Comparison of ENCODE assay signal across 8 mouse cellular contexts in genomic region chr6:41604401-41605050, GRCm38 (mm10). TPM values are rescaled to one million over a fixed set of nuclear protein-coding genes. Genes with fewer than 3 reads are reported as not detected.
A peak's percentile ranks its signal among the peaks of the same experiment; 100 is the strongest.
DNase-seq lines count a peak whose midpoint lies in the region; ATAC-seq and TF ChIP-seq lines count a peak whose summit lies in the region.

No protein-coding gene starts in this region.

- no peaks in the 10 kb centered on the region; the same call in 1 of the 2 replicates for H3K27me3 ChIP-seq in spleen, adult 2 months (ENCODE audit: control insufficient read depth, insufficient read depth, low read length)
- peaks cover 14% of the 10 kb centered on the region for H3K27me3 ChIP-seq in heart, embryonic 14.5 days (ENCODE audit: control insufficient read depth, insufficient read depth, low read length)

- TF ChIP-seq POLR2A in spleen, adult 2 months (IDR thresholded peaks at IDR 0.05; ENCODE audit: low read depth, low read length), result no peak

- H3K36me3 ChIP-seq in spleen, adult 2 months (ENCODE audit: control insufficient read depth, insufficient read depth, low read length), result no peaks in the 10 kb centered on the region
- no peaks in the 10 kb centered on the region for H3K36me3 ChIP-seq in heart, embryonic 14.5 days (ENCODE audit: control insufficient read depth, insufficient read depth, low read length)

- H3K4me3 ChIP-seq in spleen, adult 2 months (ENCODE audit: extremely low read depth, insufficient read depth, insufficient read length), result peak overlapping the region; percentile 61
- H3K4me3 ChIP-seq in heart, embryonic 14.5 days (ENCODE audit: control insufficient read depth in 1 of 2, insufficient read depth in 1 of 2, low read depth in 1 of 2, low read length in 2 of 2), result peak overlapping the region; percentile 77 to 95

- no peaks in the 10 kb centered on the region for H3K9me3 ChIP-seq in heart, embryonic 14.5 days (ENCODE audit: control insufficient read depth, low read length)

- peak; percentile 19 to 30 for DNase-seq in spleen, adult 2 months (ENCODE audit: low read depth in 1 of 2, low spot score in 2 of 2)
- no peak for DNase-seq in spleen, postnatal 14 days (ENCODE audit: low spot score in 2 of 2)
- peak; percentile 44 for DNase-seq in c-Kit-positive CD71-negative TER-119-negative erythroid progenitor cells, embryonic 14.5 days (ENCODE audit: low read depth)
- DNase-seq in kidney, postnatal 36 days, result peak; percentile 13 to 56
- DNase-seq in lung, postnatal 14 days, result peak; percentile 46
- DNase-seq in retina, postnatal 1 day, result peak; percentile 83
- no peak for DNase-seq in gastrocnemius, adult 8-10 months (ENCODE audit: low spot score in 2 of 2)

- WGBS in spleen, adult 2 months, result under 1% methylated on average over 23 of the region's 23 CpGs
- 2% methylated on average over 23 of the region's 23 CpGs for WGBS in heart, embryonic 14.5 days

- peak overlapping the region; percentile 98 for H3K4me2 ChIP-seq in heart, embryonic 14.5 days (ENCODE audit: low read length)

- H3K9ac ChIP-seq in heart, embryonic 14.5 days (ENCODE audit: low read length), result peak overlapping the region; percentile 75

- peak overlapping the region; percentile 3 for H3K27ac ChIP-seq in spleen, adult 2 months (ENCODE audit: insufficient read depth, low read length)
- peak overlapping the region; percentile 4 to 57; a peak in 1 of 4 replicates for H3K27ac ChIP-seq in heart, embryonic 14.5 days (replicated peaks in 1 of 2; ENCODE audit: control insufficient read depth in 1 of 2, insufficient read depth in 1 of 2, low read depth in 2 of 2, low read length in 2 of 2)

- peak; percentile 44 for ATAC-seq in heart, embryonic 14.5 days (ENCODE audit: insufficient number of reproducible peaks, insufficient read depth, low FRiP score, low read depth)

- TF ChIP-seq CTCF in spleen, adult 2 months (IDR thresholded peaks at IDR 0.05; ENCODE audit: extremely low read depth, insufficient read depth, insufficient read length, insufficient replicate concordance), result peak; percentile 40; the same call in 1 of the 2 replicates

- H3K4me1 ChIP-seq in spleen, adult 2 months (ENCODE audit: control insufficient read depth, insufficient read depth, insufficient read length), result no peaks in the 10 kb centered on the region
- H3K4me1 ChIP-seq in heart, embryonic 14.5 days (ENCODE audit: control insufficient read depth in 2 of 2, insufficient read depth in 2 of 2, low read length in 2 of 2), result peaks cover 2 to 3% of the 10 kb centered on the region in 2 experiments; a peak in 1 of 4 replicates

RNA-seq across cellular contexts. Expression of gene Ephb6, which starts 0.8 kb away (rescaled TPM):
- polyA plus RNA-seq in spleen, adult 2 months (2012; rRNA removed), result 7.2 and 7.5 TPM in 2 replicates
- polyA plus RNA-seq in heart, embryonic 14.5 days (2014; fragmentation: Nextera tagmentation; extraction: Ambion mirVana), result 2.8 and 4.4 TPM in 2 replicates
- 1 to 10 TPM in 1 of 4 experiments, under 1 TPM in 3; 0.39 to 1.2 (median 0.71) TPM for total RNA-seq in gastrocnemius, adult 8-10 months (2022)

RNA-seq across cellular contexts. Expression of gene Trpv6, which starts 31.7 kb away (rescaled TPM):
- polyA plus RNA-seq in spleen, adult 2 months (2012; rRNA removed), result 0.06 and 0.13 TPM in 2 replicates
- polyA plus RNA-seq in heart, embryonic 14.5 days (2014; fragmentation: Nextera tagmentation; extraction: Ambion mirVana), result not detected in 2 replicates
- total RNA-seq in gastrocnemius, adult 8-10 months (2022), result not detected

Comparison
In these comparisons a context has a peak if more than half of its experiments do, and no peak if none do; other contexts are left out.
1. DNase-seq: peak in spleen, adult 2 months (2 of 2), c-Kit-positive CD71-negative TER-119-negative erythroid progenitor cells, embryonic 14.5 days (single experiment), kidney, postnatal 36 days (2 of 2), lung, postnatal 14 days (single experiment) and retina, postnatal 1 day (single experiment); none in spleen, postnatal 14 days (0 of 2) and gastrocnemius, adult 8-10 months (0 of 2).